Mouse (Mus musculus) heart, postnatal 0 days (tissue): ENCODE data around the gene Hps1. TPM values are rescaled to one million over a fixed set of nuclear protein-coding genes. Genes with fewer than 3 reads are reported as not detected.

ENCODE experiments used
- ATAC-seq: fragments of 200-750 bp; cut with Nextera tagmentation; 2 replicates; pipeline ENCODE4 v1.8.0; 2017; ENCODE audit warnings: low read depth, moderate number of reproducible peaks, moderate library complexity; ENCODE audit not compliant: insufficient read depth
- DNase-seq: peaks from one replicate; pipeline ENCODE4 v3.0.0-alpha.2; 2016; ENCODE audit warnings: low spot score
- H3K27ac ChIP-seq: fragments of 300-500 bp; sonication (generic); 2 replicates; pipeline ENCODE4 v1.5.1; 2014; ENCODE audit warnings: low read depth, mild to moderate bottlenecking
- H3K27me3 ChIP-seq: fragments of 300-500 bp; sonication (generic); 2 replicates; pipeline ENCODE4 v1.6.1; 2014; ENCODE audit warnings: low read length, mixed read lengths; ENCODE audit not compliant: control insufficient read depth, insufficient read depth
- H3K36me3 ChIP-seq: fragments of 300-500 bp; sonication (generic); replicated peaks from 2 replicates; pipeline ENCODE4 v1.6.1; 2014; ENCODE audit warnings: low read length, mixed read lengths; ENCODE audit not compliant: control insufficient read depth, insufficient read depth
- H3K4me1 ChIP-seq: fragments of 300-500 bp; sonication (generic); 2 replicates; pipeline ENCODE4 v1.6.1; 2014; ENCODE audit warnings: antibody characterized with exemption; ENCODE audit not compliant: control insufficient read depth, insufficient read depth
- H3K4me2 ChIP-seq: fragments of 300-500 bp; sonication (generic); 2 replicates; pipeline ENCODE4 v1.6.1; 2014; ENCODE audit warnings: low read depth, mild to moderate bottlenecking, low read length, moderate library complexity
- H3K4me3 ChIP-seq: fragments of 300-500 bp; sonication (generic); 2 replicates; pipeline ENCODE4 v1.5.1; 2014; ENCODE audit warnings: low read depth, low read length
- H3K9ac ChIP-seq: fragments of 300-500 bp; sonication (generic); replicated peaks from 2 replicates; pipeline ENCODE4 v1.6.1; 2014; ENCODE audit warnings: low read depth, low read length, mixed read lengths
- H3K9me3 ChIP-seq: fragments of 300-500 bp; sonication (generic); replicated peaks from 2 replicates; pipeline ENCODE4 v1.6.1; 2016; ENCODE audit warnings: low read length; ENCODE audit not compliant: control insufficient read depth
- CTCF ChIP-seq: IDR thresholded peaks from 2 replicates; pipeline ENCODE4 v1.5.1; 2016; ENCODE audit warnings: antibody characterized with exemption, control low read depth, low read depth
- EP300 ChIP-seq: IDR thresholded peaks from 2 replicates; pipeline ENCODE4 v1.6.1; 2016; ENCODE audit warnings: antibody characterized with exemption, low read depth
- WGBS: fragments of 180-500 bp; shearing (Covaris S2); extraction: QIAGEN DNeasy Blood & Tissue Kit; methylation state at CpG from one replicate; pipeline ENCODE4 v1.1.7; 2014; 5-methylcytosine and 5-hydroxymethylcytosine counted together
- polyA plus RNA-seq: library from polyadenylated mRNA; unstranded; fragments of >200 nt; fragmentation: Nextera tagmentation; extraction: Ambion mirVana; gene quantifications from 2 replicates; pipeline ENCODE4 v1.2.1, GENCODE M21; 2015
- total RNA-seq: library from RNA; depleted of rRNA; stranded (reverse); fragments of >200 nt; gene quantifications from 2 replicates; pipeline ENCODE4 v1.2.3, GENCODE M21; 2014; ENCODE audit warnings: low replicate concordance; rRNA removed

Gene Hps1
- total and polyA plus RNA-seq, 2 experiments from 2014 or later: 3.2 to 9.4 TPM

DNA sequence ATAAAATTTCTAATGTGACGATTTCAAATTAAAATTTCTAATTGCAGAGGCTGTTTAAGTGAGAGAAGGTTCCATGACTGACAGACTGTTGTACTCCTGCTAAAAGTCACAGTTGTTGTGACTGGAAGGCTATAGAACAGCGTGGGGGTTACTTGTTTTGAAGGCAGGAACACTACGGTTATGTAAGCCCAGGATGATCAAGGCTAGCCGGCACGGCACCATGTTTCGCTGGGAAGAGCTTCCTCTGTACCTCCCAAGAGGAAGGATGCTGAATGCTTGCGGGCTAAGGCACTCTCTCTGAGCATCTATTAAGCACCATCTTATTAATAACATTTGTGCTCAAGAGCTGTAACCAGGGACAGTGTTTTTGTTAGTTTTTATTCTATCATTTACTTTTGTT, 63.3 kb downstream of the Hps1 start:
- WGBS: 63% methylated on average over 7 of the region's 7 CpGs
- Histone ChIP-seq H3K9me3 (no peaks in the 10 kb centered on the region), H3K27ac (no peak overlapping the region), H3K4me3 (no peak overlapping the region), H3K4me2 (no peak overlapping the region), H3K9ac (no peak overlapping the region), H3K36me3 (no peaks in the 10 kb centered on the region), H3K27me3 (no peaks in the 10 kb centered on the region), H3K4me1 (no peaks in the 10 kb centered on the region)
- DNase-seq (no peak), ATAC-seq (no peak)
- TF ChIP-seq CTCF (no peak), EP300 (no peak)

DNA sequence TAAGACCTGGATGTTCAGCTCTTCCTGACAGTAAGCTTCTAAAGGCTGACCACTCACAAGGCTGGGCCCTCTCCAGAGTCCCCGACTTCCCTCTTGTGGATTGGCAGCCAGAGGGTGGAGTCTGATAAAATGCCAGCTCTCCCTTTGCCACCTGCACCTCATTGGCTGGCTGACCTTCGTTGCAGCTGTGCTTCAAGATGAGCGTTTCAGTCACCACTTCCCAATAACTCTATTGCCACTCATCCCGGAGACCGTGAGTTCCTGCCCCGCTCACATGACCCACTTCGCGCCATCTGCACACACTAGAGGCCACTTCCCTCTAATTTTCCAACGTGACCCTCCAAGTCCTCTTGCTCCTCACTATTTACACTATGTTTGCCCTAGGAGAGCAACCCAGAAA, 66.0 kb downstream of the Hps1 start:
- no peak overlapping the region for H3K4me2 ChIP-seq
- H3K9me3 ChIP-seq: no peaks in the 10 kb centered on the region
- H3K27ac ChIP-seq: no peak overlapping the region
- WGBS: 62% methylated on average over 9 of the region's 9 CpGs
- no peak for ATAC-seq
- H3K9ac ChIP-seq: no peak overlapping the region
- DNase-seq: no peak
- no peaks in the 10 kb centered on the region for H3K27me3 ChIP-seq
- no peak overlapping the region for H3K4me3 ChIP-seq
- TF ChIP-seq CTCF: no peak
- TF ChIP-seq EP300: no peak
- no peaks in the 10 kb centered on the region for H3K36me3 ChIP-seq
- no peaks in the 10 kb centered on the region for H3K4me1 ChIP-seq

Other genes with a start within 250 kb of the Hps1 start
- 0.54 and 2.3 TPM in 2 replicates for gene Loxl4, start 167.2 kb downstream of the Hps1 start, total RNA-seq
- gene Loxl4, start 167.2 kb downstream of the Hps1 start, polyA plus RNA-seq: 0.23 and 0.30 TPM in 2 replicates
- 1.1 and 3.7 TPM in 2 replicates for gene Pyroxd2, start 27.2 kb downstream of the Hps1 start, total RNA-seq
- 3.3 and 3.5 TPM in 2 replicates for gene Pyroxd2, start 27.2 kb downstream of the Hps1 start, polyA plus RNA-seq